Mouse (Mus musculus): ENCODE results near the gene Gm37240.

Gene Gm37240

DNA sequence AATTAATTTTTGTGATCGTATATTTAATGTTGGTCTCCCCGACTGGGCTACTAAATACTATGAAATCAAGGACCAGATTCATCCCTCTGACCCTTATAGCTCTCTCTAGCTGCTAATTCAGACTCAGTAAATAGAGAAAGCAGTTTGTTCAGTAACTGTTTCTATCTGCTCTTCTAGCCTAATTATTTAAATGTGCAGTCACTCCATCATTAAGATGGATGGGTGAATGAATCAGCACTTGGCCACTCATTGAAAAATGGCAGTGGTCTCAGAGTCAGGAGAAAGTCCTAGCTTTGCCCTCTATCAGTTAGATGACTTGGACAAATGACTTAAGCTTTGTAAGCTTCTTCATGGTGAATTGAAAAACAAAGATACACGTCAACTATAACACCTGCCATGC lies 387.2 kb downstream of the Gm37240 start:
- DNase-seq (ENCODE audit: extremely low spot score), result no peak

GRCm38 (mm10) chr3:85496146-85496545 lies 391.2 kb downstream of the Gm37240 start:
- no peak for DNase-seq (ENCODE audit: extremely low spot score)

GRCm38 (mm10) chr3:85493796-85494195 lies 393.5 kb downstream of the Gm37240 start:
- no peak for DNase-seq (ENCODE audit: extremely low spot score)

DNA sequence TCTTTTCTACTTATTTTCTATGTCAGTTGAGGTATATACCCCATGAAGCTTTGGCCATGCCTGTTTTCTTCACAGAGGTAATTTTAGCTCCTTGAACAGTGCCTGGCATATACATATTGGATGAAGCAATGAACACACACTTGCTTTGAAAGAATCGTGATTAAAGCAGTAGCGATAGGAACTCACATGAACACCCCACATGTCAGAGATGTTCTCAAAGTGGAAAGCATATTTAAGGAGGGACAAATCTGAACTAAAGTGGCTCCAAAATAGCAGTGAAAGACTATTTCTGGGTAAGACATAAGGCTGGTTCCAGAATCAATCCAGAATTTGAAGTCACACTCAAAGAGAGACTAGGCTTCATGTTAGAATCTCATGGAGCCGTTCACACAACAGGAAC lies 397.1 kb downstream of the Gm37240 start:
- DNase-seq (ENCODE audit: extremely low spot score), result no peak

DNA sequence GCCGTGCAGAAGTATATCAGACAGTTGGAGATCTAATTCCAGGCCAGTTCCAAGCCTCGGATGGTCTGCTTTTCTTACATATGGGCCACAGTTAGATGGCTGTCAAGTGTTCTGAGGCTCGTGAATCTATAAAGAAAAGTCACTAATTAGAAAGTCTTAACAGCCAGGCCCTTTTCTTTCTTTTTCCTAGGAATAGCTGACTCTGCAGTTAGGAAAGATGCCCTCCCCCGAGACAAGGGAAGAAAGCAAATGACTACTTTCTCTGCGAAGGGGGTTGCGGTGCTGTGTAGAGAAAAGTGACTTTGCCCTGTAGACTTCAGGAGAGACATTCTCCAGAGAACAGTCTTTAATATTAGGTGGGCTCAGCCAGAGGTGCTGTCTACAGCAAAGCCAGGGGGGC lies 399.9 kb downstream of the Gm37240 start:
- DNase-seq (ENCODE audit: extremely low spot score), result no peak

DNA sequence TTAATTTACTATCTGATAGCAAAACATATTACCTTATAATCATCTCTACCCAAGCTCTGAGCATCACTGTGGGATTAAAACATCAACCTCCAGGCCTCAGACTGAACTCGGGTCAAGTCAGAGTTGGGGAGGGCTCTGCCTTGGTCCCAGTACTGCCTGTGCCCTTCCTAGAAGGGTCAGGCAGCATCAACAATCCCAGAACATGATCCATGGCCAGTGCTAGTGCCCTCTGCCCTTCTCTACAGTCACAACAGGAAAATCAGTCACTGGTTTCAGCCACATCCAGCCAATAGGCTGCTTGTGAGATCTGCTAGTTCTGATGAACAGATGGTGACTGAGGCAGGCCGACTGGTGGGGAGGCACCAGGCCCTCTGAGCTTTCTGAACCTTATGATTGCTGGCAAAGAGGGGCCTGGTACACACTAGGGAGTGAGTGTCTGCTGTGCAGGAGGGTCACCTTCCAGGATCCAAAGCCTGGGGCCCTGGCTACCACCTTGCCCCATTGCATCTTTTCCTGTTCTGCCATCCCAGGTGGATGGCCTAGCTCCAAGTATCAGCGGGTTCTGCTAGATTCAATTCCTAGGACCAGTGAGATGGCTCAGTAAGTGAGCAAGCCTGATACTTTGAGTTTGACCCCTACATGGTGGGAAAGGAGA lies 401.7 kb downstream of the Gm37240 start:
- DNase-seq (ENCODE audit: extremely low spot score), result peak; percentile 34

- DNase-seq (ENCODE audit: extremely low spot score), result peak; percentile 23
Observed at GRCm38 (mm10) chr3:85482636-85483035, 404.7 kb downstream of the Gm37240 start.

- DNase-seq (ENCODE audit: extremely low spot score), result no peak
Observed at GRCm38 (mm10) chr3:85480638-85481037, 406.7 kb downstream of the Gm37240 start.

- no peak for DNase-seq (ENCODE audit: extremely low spot score)
Observed at GRCm38 (mm10) chr3:85478731-85479130, 408.6 kb downstream of the Gm37240 start.

GRCm38 (mm10) chr3:85469711-85470110 lies 417.6 kb downstream of the Gm37240 start:
- no peak for DNase-seq (ENCODE audit: extremely low spot score)

GRCm38 (mm10) chr3:85468995-85469394 lies 418.3 kb downstream of the Gm37240 start:
- DNase-seq (ENCODE audit: extremely low spot score), result no peak

GRCm38 (mm10) chr3:85465283-85466025 lies 421.9 kb downstream of the Gm37240 start:
- no peak for DNase-seq (ENCODE audit: extremely low spot score)

DNA sequence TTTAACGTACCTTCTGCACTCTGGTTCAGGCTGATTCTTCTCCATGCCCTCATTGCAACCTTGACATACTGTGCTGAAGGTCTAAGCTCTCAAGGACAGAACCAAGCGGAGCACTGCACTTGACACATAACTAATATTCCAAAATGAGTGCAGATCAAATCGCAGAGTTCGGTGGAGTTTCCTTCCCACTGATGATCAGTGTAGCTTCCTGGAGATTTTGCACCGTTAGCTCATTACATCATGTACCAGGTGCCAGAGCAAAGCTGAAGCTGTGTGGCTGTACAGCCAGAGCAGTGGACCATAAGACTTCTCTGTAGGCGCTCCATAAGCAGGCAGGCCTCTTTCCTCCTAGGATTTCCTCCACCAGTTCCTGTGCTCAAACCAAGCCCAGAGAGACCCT lies 427.3 kb downstream of the Gm37240 start:
- DNase-seq (ENCODE audit: extremely low spot score), result no peak

- no peak for DNase-seq (ENCODE audit: extremely low spot score)
Observed at GRCm38 (mm10) chr3:85456983-85457382, 430.3 kb downstream of the Gm37240 start.

DNA sequence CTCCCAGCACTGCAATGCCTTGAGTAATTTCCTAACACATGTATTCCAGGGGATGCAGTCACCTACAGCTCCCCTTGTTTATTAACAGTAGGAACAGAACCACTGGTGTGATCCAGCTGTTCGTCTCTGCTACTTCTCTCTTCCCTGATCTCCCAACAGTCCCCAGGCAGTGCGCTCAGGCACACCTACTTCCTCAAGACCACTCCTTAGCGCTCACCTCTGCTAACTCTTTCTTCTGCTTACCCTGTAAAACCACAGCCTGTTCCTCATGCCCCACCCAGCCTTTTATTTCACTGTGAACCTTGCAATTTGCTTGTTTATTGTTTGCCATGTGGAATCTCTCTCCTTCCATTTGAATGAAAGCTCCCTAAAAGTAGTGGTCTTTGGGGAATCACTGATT lies 431.9 kb downstream of the Gm37240 start:
- no peak for DNase-seq (ENCODE audit: extremely low spot score)

GRCm38 (mm10) chr3:85454001-85454400 lies 433.3 kb downstream of the Gm37240 start:
- DNase-seq (ENCODE audit: extremely low spot score), result no peak

DNA sequence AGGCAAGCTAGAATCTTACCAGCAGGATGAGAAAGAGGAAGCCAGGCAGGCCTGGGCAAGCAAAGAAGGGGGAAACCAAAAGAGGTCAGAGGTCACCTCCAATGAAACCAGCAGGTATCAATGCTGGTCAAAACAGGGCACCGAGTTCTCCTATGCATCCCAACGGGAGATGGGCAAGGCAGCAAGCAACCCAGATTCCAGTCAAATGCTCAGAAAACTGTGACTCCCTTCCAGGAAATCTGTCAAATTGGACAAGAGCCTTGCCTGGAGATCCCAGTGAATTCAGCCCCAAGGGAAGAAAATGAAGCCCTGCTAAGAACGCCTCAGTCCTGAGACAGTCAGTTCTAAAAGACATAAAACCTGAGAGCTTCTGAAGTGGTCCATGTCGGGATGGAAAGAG lies 437.9 kb downstream of the Gm37240 start:
- no peak for DNase-seq (ENCODE audit: extremely low spot score)

DNA sequence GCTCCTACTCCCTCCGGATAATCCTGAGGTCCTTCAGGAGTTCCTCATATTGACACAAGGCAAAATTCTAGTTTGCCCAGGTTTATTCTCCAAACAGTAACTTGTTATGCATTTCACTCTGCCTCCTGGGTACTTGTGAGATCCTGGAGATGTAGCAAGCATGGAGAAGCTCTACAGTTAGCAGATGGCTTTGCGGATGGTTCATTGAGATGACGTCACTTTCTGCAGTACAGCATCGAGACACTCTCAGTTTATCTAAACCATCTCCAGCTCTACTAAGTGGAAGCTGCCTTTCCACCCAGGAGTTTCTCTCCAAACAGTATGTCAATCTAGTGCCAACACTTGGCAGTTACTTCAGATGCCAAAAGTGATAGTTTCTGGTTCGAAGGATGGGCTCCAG lies 444.5 kb downstream of the Gm37240 start:
- no peak for DNase-seq (ENCODE audit: extremely low spot score)

GRCm38 (mm10) chr3:85442261-85442660 lies 445.1 kb downstream of the Gm37240 start:
- DNase-seq (ENCODE audit: extremely low spot score), result no peak

DNA sequence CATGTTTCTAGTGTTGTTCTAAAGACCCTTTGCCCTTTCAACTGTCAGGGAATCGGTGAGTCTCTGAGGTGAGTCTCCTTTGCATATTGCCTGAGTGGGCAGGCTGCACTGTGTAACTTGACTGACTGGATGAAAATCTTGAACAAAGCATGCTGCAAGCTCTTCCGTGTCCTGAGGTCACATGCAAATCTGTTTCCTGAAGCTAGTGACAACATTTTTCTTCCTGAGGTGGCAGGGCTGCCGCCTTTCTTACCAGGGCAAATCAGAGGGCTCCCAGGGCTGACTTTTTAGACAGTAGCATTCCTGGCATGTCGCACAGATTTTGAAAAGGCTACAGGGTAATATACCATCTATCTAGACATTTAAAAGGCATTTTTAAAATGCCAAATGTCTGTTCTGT lies 451.9 kb downstream of the Gm37240 start:
- DNase-seq (ENCODE audit: extremely low spot score), result no peak

DNA sequence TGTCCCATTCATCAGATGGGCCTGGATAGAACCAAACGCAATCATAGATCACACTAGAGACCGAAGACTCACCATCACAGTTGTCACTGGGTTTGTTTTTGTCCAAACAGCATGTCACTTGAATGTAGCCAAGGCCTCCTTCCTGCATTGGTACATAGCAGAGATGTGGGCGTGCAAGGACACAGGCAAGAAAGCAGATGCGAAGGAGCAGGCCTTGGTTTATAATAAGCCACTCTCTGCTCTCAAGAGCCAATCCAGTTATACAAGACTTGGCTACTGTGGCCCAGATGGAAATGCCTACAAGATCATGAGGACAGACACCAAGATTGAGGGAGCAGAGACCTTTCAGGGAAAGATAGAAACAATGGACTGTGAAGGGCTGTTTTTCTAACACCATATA lies 456.1 kb downstream of the Gm37240 start:
- no peak for DNase-seq (ENCODE audit: extremely low spot score)

DNA sequence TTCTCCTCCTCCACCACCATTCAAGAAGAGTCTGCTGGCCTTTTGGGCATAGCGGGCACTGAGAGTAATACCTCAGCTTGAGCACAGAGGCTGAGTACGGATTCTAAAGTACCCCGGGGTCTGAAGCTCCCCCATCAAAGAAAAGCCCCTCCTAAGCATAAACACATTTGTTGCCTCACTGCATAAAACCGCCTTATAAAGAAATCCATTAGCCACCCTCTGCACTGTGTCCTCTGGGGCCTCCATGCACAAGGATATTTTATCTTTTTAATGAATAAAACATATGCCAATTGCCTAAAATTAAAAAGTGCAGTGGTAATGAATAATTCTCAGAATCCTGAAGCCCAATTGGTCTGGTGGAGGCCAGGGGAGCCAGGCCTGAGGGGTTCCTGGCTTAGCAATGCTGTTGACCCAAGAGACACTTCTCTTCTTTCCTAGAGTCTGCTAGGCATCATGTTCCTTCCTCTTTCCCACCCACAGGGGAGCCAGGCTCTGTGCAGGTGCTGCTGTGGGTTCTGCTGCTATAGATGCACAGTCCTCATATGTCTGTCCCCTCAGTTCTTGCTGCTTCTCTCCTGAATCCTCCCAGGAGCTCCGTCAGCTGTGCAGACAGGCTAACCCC lies 463.8 kb downstream of the Gm37240 start:
- no peak for DNase-seq (ENCODE audit: extremely low spot score)

DNA sequence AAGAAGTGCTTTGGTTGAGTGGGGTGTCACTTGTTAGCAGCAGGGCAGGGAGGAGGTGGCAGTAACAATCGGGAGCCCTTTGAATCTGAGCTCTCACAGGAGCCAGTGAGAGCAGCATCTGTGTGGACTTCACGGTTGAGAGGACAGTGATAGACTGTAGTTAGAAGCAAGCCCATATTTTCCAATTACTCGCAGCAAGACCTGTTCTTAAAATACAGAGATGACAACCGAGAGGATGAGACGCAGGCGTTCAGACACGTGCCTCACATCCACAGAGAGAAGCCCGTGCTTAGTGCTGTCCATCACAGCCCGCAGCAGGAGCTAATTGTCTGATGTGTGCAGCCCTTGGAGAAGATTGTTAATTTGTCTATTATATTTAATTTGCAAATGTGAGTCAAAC lies 465.9 kb downstream of the Gm37240 start:
- no peak for DNase-seq (ENCODE audit: extremely low spot score)
